Mouse (Mus musculus): ENCODE measurements around the gene Gm26727.

DNA sequence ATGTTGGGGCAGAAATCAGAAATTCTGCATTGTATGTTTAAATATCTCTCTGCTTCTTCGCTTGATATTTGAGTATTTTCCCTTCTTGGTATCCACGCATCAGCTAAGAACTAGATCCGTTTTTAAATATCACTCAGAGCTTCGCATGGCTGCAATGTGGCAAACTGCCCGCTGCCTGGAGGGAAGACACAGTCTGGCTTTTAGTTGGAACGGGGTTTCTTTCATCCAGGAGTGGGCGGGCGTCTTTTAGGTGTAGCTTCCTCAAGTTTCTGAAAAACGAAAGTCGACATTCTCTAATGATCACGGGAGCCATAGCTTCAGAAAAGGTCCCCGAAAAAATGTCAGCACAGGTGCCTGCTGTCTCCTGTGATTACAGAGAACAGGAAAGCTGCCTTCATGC, 14.2 kb upstream of the Gm26727 start:
- TF ChIP-seq POLR2A (IDR thresholded peaks at IDR 0.05; ENCODE audit: borderline replicate concordance, insufficient read depth, low read length) = no peak
- TF ChIP-seq CTCF (IDR thresholded peaks at IDR 0.05; ENCODE audit: borderline replicate concordance, insufficient read depth, low read depth, low read length) = no peak
